Comparison of ENCODE assay signal across 14 mouse cellular contexts in genomic region chr8:119098261-119098660, GRCm38 (mm10).
DNase-seq lines count a peak whose midpoint lies in the region; ATAC-seq and TF ChIP-seq lines count a peak whose summit lies in the region.
"Had no signal": no experiment of that assay in that cellular context is flagged by ENCODE, and none has a peak within 500 bp of the region (broad histone marks: within the 10 kb centered on the region; RNA-seq: fewer than 3 reads in every experiment).

No protein-coding gene starts in this region.

- no peak overlapping the region for H3K4me3 ChIP-seq in forebrain, postnatal 0 days (ENCODE audit: low read depth, low read length)
- no peak overlapping the region for H3K4me3 ChIP-seq in forebrain, embryonic 11.5 days (ENCODE audit: low read depth, low read length)
- H3K4me3 ChIP-seq in stomach, embryonic 16.5 days (replicated peaks; ENCODE audit: low read length) = no peak overlapping the region
- H3K4me3 ChIP-seq: embryonic facial prominence, embryonic 15.5 days; heart, embryonic 10.5 days had no signal

- TF ChIP-seq CTCF in forebrain, postnatal 0 days (IDR thresholded peaks at IDR 0.05; ENCODE audit: low read depth) = no peak

- ATAC-seq in forebrain, postnatal 0 days = peak; percentile 69
- no peak for ATAC-seq in forebrain, embryonic 11.5 days (replicated peaks; ENCODE audit: low FRiP score)
- ATAC-seq in stomach, embryonic 16.5 days (ENCODE audit: insufficient read depth, low FRiP score) = peak; percentile 62; the same call in 1 of the 2 replicates
- ATAC-seq: forebrain, embryonic 16.5 days had no signal

- H3K27ac ChIP-seq in forebrain, postnatal 0 days (ENCODE audit: low read depth, low read length) = peak overlapping the region; percentile 41; the same call in 1 of the 2 replicates
- H3K27ac ChIP-seq in forebrain, embryonic 11.5 days (ENCODE audit: low read depth, low read length) = no peak overlapping the region
- peak overlapping the region; percentile 46 for H3K27ac ChIP-seq in stomach, embryonic 16.5 days (ENCODE audit: low read length)
- H3K27ac ChIP-seq: embryonic facial prominence, embryonic 15.5 days; heart, embryonic 10.5 days had no signal

- H3K4me2 ChIP-seq in forebrain, postnatal 0 days (ENCODE audit: low read depth) = no peak overlapping the region
- H3K4me2 ChIP-seq in forebrain, embryonic 11.5 days (ENCODE audit: low read depth, low read length, severe bottlenecking) = no peak overlapping the region
- H3K4me2 ChIP-seq in stomach, embryonic 16.5 days (ENCODE audit: low read depth, low read length) = 0 out of 2 replicates have a peak overlapping the region, but pooled peaks have one; percentile 9
- H3K4me2 ChIP-seq: embryonic facial prominence, embryonic 15.5 days had no signal

- peak; percentile 41 for DNase-seq in forebrain, postnatal 0 days
- no peak for DNase-seq in forebrain, embryonic 11.5 days (ENCODE audit: low spot score)
- peak; percentile 32 to 41 for DNase-seq in kidney, postnatal 4 days
- no peak for DNase-seq in kidney, postnatal 36 days
- peak; percentile 13 for DNase-seq in right cerebral cortex, adult 18-20 months
- no peak for DNase-seq in right cerebral cortex, postnatal 36 days (ENCODE audit: low spot score in 2 of 2)
- DNase-seq in thymus, postnatal 25 days = no peak
- DNase-seq: cerebellum, adult 9-10 months; gastrocnemius, postnatal 10 days; kidney, adult 8-10 months had no signal

- no peak overlapping the region for H3K9ac ChIP-seq in forebrain, postnatal 0 days
- no peak overlapping the region for H3K9ac ChIP-seq in forebrain, embryonic 11.5 days (ENCODE audit: low read length)
- H3K9ac ChIP-seq in stomach, embryonic 16.5 days (ENCODE audit: low read length) = no peak overlapping the region
- H3K9ac ChIP-seq: embryonic facial prominence, embryonic 15.5 days had no signal

- no peaks in the 10 kb centered on the region for H3K9me3 ChIP-seq in forebrain, postnatal 0 days (ENCODE audit: low read length)
- H3K9me3 ChIP-seq in forebrain, embryonic 11.5 days (ENCODE audit: control insufficient read depth, low read length) = no peaks in the 10 kb centered on the region
- H3K9me3 ChIP-seq in stomach, embryonic 16.5 days (replicated peaks; ENCODE audit: control insufficient read depth, low read length) = no peaks in the 10 kb centered on the region
- H3K9me3 ChIP-seq: embryonic facial prominence, embryonic 15.5 days; heart, embryonic 10.5 days had no signal

- 30% methylated on average over 6 of the region's 6 CpGs for WGBS in forebrain, postnatal 0 days
- WGBS in forebrain, embryonic 11.5 days = 41% methylated on average over 6 of the region's 6 CpGs
- WGBS in stomach, embryonic 16.5 days = 19% methylated on average over 6 of the region's 6 CpGs

- no peaks in the 10 kb centered on the region for H3K27me3 ChIP-seq in forebrain, postnatal 0 days (ENCODE audit: insufficient read depth, low read length)
- H3K27me3 ChIP-seq in forebrain, embryonic 11.5 days (ENCODE audit: control insufficient read depth, insufficient read depth, low read length) = no peaks in the 10 kb centered on the region
- no peaks in the 10 kb centered on the region for H3K27me3 ChIP-seq in stomach, embryonic 16.5 days (ENCODE audit: control insufficient read depth, insufficient read depth, low read length)
- H3K27me3 ChIP-seq: embryonic facial prominence, embryonic 15.5 days had no signal

- H3K4me1 ChIP-seq in forebrain, postnatal 0 days (ENCODE audit: insufficient read depth) = peaks cover 11% of the 10 kb centered on the region; the same call in 1 of the 2 replicates
- no peaks in the 10 kb centered on the region for H3K4me1 ChIP-seq in forebrain, embryonic 11.5 days (replicated peaks; ENCODE audit: control insufficient read depth, insufficient read depth, low read length)
- peaks cover 6% of the 10 kb centered on the region; the same call in 1 of the 2 replicates for H3K4me1 ChIP-seq in stomach, embryonic 16.5 days (ENCODE audit: control insufficient read depth, insufficient read depth, low read length)
- H3K4me1 ChIP-seq: heart, embryonic 10.5 days had no signal

- H3K36me3 ChIP-seq in forebrain, postnatal 0 days (ENCODE audit: insufficient read depth) = no peaks in the 10 kb centered on the region
- H3K36me3 ChIP-seq in forebrain, embryonic 11.5 days (ENCODE audit: control insufficient read depth, insufficient read depth, low read length) = no peaks in the 10 kb centered on the region
- H3K36me3 ChIP-seq in stomach, embryonic 16.5 days (ENCODE audit: control insufficient read depth, insufficient read depth, low read length) = no peaks in the 10 kb centered on the region
- H3K36me3 ChIP-seq: embryonic facial prominence, embryonic 15.5 days; heart, embryonic 10.5 days had no signal

Comparison
In these comparisons a context has a peak if more than half of its experiments do, and no peak if none do; other contexts are left out.
1. DNase-seq: peak in forebrain, postnatal 0 days (single experiment), kidney, postnatal 4 days (2 of 2) and right cerebral cortex, adult 18-20 months (single experiment); none in forebrain, embryonic 11.5 days (single experiment), kidney, postnatal 36 days (0 of 2), right cerebral cortex, postnatal 36 days (0 of 2) and thymus, postnatal 25 days (single experiment).